ENCODE assay signal across 8 mouse cellular contexts in genomic region chr11:69901406-69901846, GRCm38 (mm10). TPM values are rescaled to one million over a fixed set of nuclear protein-coding genes. Genes with fewer than 3 reads are reported as not detected.
DNase-seq lines count a peak whose midpoint lies in the region; ATAC-seq and TF ChIP-seq lines count a peak whose summit lies in the region.

No protein-coding gene starts in this region.

- H3K9ac ChIP-seq in forebrain, postnatal 0 days: peak overlapping the region; percentile 74
- peak overlapping the region; percentile 89 for H3K9ac ChIP-seq in lung, embryonic 14.5 days

- H3K36me3 ChIP-seq in forebrain, postnatal 0 days (ENCODE audit: insufficient read depth): peaks cover 31% of the 10 kb centered on the region
- peaks cover 30% of the 10 kb centered on the region for H3K36me3 ChIP-seq in lung, embryonic 14.5 days (ENCODE audit: insufficient read depth)

- peak; percentile 84 for ATAC-seq in forebrain, postnatal 0 days
- ATAC-seq in lung, embryonic 14.5 days (ENCODE audit: insufficient read depth): peak; percentile 79
- peak; percentile 75 for ATAC-seq in neutrophil, adult 5-6 weeks (ENCODE audit: extremely low read depth, insufficient number of reproducible peaks, low FRiP score, poor library complexity, severe bottlenecking)

- TF ChIP-seq CTCF in cerebellum, adult 2 months (IDR thresholded peaks at IDR 0.05; ENCODE audit: borderline replicate concordance, insufficient read depth, low read depth, low read length): no peak
- TF ChIP-seq CTCF in forebrain, postnatal 0 days (IDR thresholded peaks at IDR 0.05; ENCODE audit: low read depth): no peak
- no peak for TF ChIP-seq CTCF in lung, embryonic 14.5 days (IDR thresholded peaks at IDR 0.05; ENCODE audit: low read depth)

- intact Hi-C loops in heart, postnatal 36 days (cut with DNase I): no loop called here

- no peaks in the 10 kb centered on the region for H3K9me3 ChIP-seq in forebrain, postnatal 0 days (ENCODE audit: low read length)
- H3K9me3 ChIP-seq in lung, embryonic 14.5 days (ENCODE audit: low read depth, low read length): no peaks in the 10 kb centered on the region

- H3K4me2 ChIP-seq in forebrain, postnatal 0 days (ENCODE audit: low read depth): peak overlapping the region; percentile 89
- peak overlapping the region; percentile 99 for H3K4me2 ChIP-seq in lung, embryonic 14.5 days

- peak overlapping the region; percentile 72 for H3K4me3 ChIP-seq in cerebellum, adult 2 months (replicated peaks; ENCODE audit: insufficient read depth, low read depth, low read length)
- H3K4me3 ChIP-seq in forebrain, postnatal 0 days (ENCODE audit: low read depth, low read length): peak overlapping the region; percentile 82
- H3K4me3 ChIP-seq in lung, embryonic 14.5 days (ENCODE audit: low read depth, low read length): peak overlapping the region; percentile 84

- H3K27me3 ChIP-seq in cerebellum, adult 2 months (ENCODE audit: control insufficient read depth, insufficient read depth, low read length): no peaks in the 10 kb centered on the region
- H3K27me3 ChIP-seq in forebrain, postnatal 0 days (ENCODE audit: insufficient read depth, low read length): no peaks in the 10 kb centered on the region
- H3K27me3 ChIP-seq in lung, embryonic 14.5 days (ENCODE audit: insufficient read depth, low read length): no peaks in the 10 kb centered on the region

- WGBS in cerebellum, adult 2 months: under 1% methylated on average over 42 of the region's 42 CpGs
- WGBS in forebrain, postnatal 0 days: under 1% methylated on average over 42 of the region's 42 CpGs
- WGBS in lung, embryonic 14.5 days: under 1% methylated on average over 42 of the region's 42 CpGs

- TF ChIP-seq POLR2A in cerebellum, adult 2 months (IDR thresholded peaks at IDR 0.05; ENCODE audit: borderline replicate concordance, insufficient read depth, low read length): peak; percentile 44; the same call in 1 of the 2 replicates

- DNase-seq in MEL-GATA-1-ER (ENCODE audit: extremely low read depth, low read depth): peak; percentile 98
- DNase-seq in cerebellum, adult 2 months: peak; percentile 95 to 97
- DNase-seq in forebrain, postnatal 0 days: peak; percentile 99
- peak; percentile 91 for DNase-seq in heart, postnatal 36 days
- peak; percentile 98 for DNase-seq in layer of hippocampus, adult 8-10 months (ENCODE audit: low spot score in 2 of 2)
- DNase-seq in lung, embryonic 14.5 days: peak; percentile 99
- DNase-seq in testis, postnatal 14 days (ENCODE audit: low spot score): peak; percentile 99

- peak overlapping the region; percentile 65 for H3K27ac ChIP-seq in cerebellum, adult 2 months (ENCODE audit: insufficient read depth, low read length)
- H3K27ac ChIP-seq in forebrain, postnatal 0 days (ENCODE audit: low read depth, low read length): peak overlapping the region; percentile 91
- H3K27ac ChIP-seq in lung, embryonic 14.5 days (ENCODE audit: low read depth): peak overlapping the region; percentile 98

- 0 out of 2 replicates have a peak, but pooled peaks cover 6% of the 10 kb centered on the region for H3K4me1 ChIP-seq in cerebellum, adult 2 months (ENCODE audit: control insufficient read depth, insufficient read depth, low read length)
- H3K4me1 ChIP-seq in forebrain, postnatal 0 days (ENCODE audit: insufficient read depth): peaks cover 14% of the 10 kb centered on the region
- 0 out of 2 replicates have a peak, but pooled peaks cover 5% of the 10 kb centered on the region for H3K4me1 ChIP-seq in lung, embryonic 14.5 days (ENCODE audit: insufficient read depth)

RNA-seq across cellular contexts. Expression of gene Neurl4, which starts 0.6 kb away (rescaled TPM):
- polyA plus RNA-seq in cerebellum, adult 2 months (2012; rRNA removed): 119 and 128 TPM in 2 replicates
- 97.4 and 155 TPM in 2 replicates for total RNA-seq in forebrain, postnatal 0 days (2014; rRNA removed)
- polyA plus RNA-seq in forebrain, postnatal 0 days (2015; fragmentation: Nextera tagmentation; extraction: Ambion mirVana): 15.6 and 18.2 TPM in 2 replicates
- 10 to 100 TPM; 40.2 to 47.4 TPM for total RNA-seq in heart, postnatal 36 days (2021)
- 100 to 1,000 TPM in 3 of 4 experiments, 10 to 100 TPM in 1; 92.4 to 126 (median 112) TPM for total RNA-seq in layer of hippocampus, adult 8-10 months (2022)
- polyA plus RNA-seq in lung, embryonic 14.5 days (2014; fragmentation: Nextera tagmentation; extraction: Ambion mirVana): 12.5 and 13.1 TPM in 2 replicates
- total RNA-seq in neutrophil, adult 5-6 weeks (2017): 64.1 and 71.1 TPM in 2 replicates

RNA-seq across cellular contexts. Expression of gene 2810408A11Rik, which starts 0.6 kb away (rescaled TPM):
- polyA plus RNA-seq in cerebellum, adult 2 months (2012; rRNA removed): 0.36 and 0.43 TPM in 2 replicates
- total RNA-seq in forebrain, postnatal 0 days (2014; rRNA removed): 9.2 and 10.5 TPM in 2 replicates
- polyA plus RNA-seq in forebrain, postnatal 0 days (2015; fragmentation: Nextera tagmentation; extraction: Ambion mirVana): 10.6 and 11.4 TPM in 2 replicates
- under 1 TPM; 0.73 to 0.89 TPM for total RNA-seq in heart, postnatal 36 days (2021)
- under 1 TPM in 2 of 4 experiments, not detected in 2; 0.64 to 0.72 TPM for total RNA-seq in layer of hippocampus, adult 8-10 months (2022)
- 11.3 and 14.1 TPM in 2 replicates for polyA plus RNA-seq in lung, embryonic 14.5 days (2014; fragmentation: Nextera tagmentation; extraction: Ambion mirVana)
- 2.8 and 3.8 TPM in 2 replicates for total RNA-seq in neutrophil, adult 5-6 weeks (2017)

RNA-seq across cellular contexts. Expression of gene Acap1, which starts 6.1 kb away (rescaled TPM):
- polyA plus RNA-seq in cerebellum, adult 2 months (2012; rRNA removed): 0.18 and 0.24 TPM in 2 replicates
- total RNA-seq in forebrain, postnatal 0 days (2014; rRNA removed): 0.90 TPM in 1 of 2 replicates, not detected in the other
- polyA plus RNA-seq in forebrain, postnatal 0 days (2015; fragmentation: Nextera tagmentation; extraction: Ambion mirVana): 0.26 and 0.48 TPM in 2 replicates
- under 1 TPM; 0.78 to 0.89 TPM for total RNA-seq in heart, postnatal 36 days (2021)
- total RNA-seq in layer of hippocampus, adult 8-10 months (2022): under 1 TPM in 2 of 4 experiments, not detected in 2; 0.14 to 0.34 TPM
- 0.38 and 0.83 TPM in 2 replicates for polyA plus RNA-seq in lung, embryonic 14.5 days (2014; fragmentation: Nextera tagmentation; extraction: Ambion mirVana)
- 245 and 247 TPM in 2 replicates for total RNA-seq in neutrophil, adult 5-6 weeks (2017)

RNA-seq across cellular contexts. Expression of gene Gps2, which starts 12.3 kb away (rescaled TPM):
- 78.9 and 87.5 TPM in 2 replicates for polyA plus RNA-seq in cerebellum, adult 2 months (2012; rRNA removed)
- total RNA-seq in forebrain, postnatal 0 days (2014; rRNA removed): 44.4 and 48.0 TPM in 2 replicates
- polyA plus RNA-seq in forebrain, postnatal 0 days (2015; fragmentation: Nextera tagmentation; extraction: Ambion mirVana): 64.9 and 67.1 TPM in 2 replicates
- 10 to 100 TPM; 28.2 to 32.1 TPM for total RNA-seq in heart, postnatal 36 days (2021)
- total RNA-seq in layer of hippocampus, adult 8-10 months (2022): 10 to 100 TPM; 28.2 to 44.5 (median 38.4) TPM
- polyA plus RNA-seq in lung, embryonic 14.5 days (2014; fragmentation: Nextera tagmentation; extraction: Ambion mirVana): 67.5 and 78.6 TPM in 2 replicates
- total RNA-seq in neutrophil, adult 5-6 weeks (2017): 103 TPM in 2 replicates

RNA-seq across cellular contexts. Expression of gene Kctd11, which starts 20.2 kb away (rescaled TPM):
- 1.9 and 2.2 TPM in 2 replicates for polyA plus RNA-seq in cerebellum, adult 2 months (2012; rRNA removed)
- 1.0 and 1.3 TPM in 2 replicates for total RNA-seq in forebrain, postnatal 0 days (2014; rRNA removed)
- 0.58 and 0.88 TPM in 2 replicates for polyA plus RNA-seq in forebrain, postnatal 0 days (2015; fragmentation: Nextera tagmentation; extraction: Ambion mirVana)
- 1 to 10 TPM; 2.6 to 2.8 TPM for total RNA-seq in heart, postnatal 36 days (2021)
- total RNA-seq in layer of hippocampus, adult 8-10 months (2022): 1 to 10 TPM; 1.4 to 2.8 (median 1.6) TPM
- 6.2 and 7.5 TPM in 2 replicates for polyA plus RNA-seq in lung, embryonic 14.5 days (2014; fragmentation: Nextera tagmentation; extraction: Ambion mirVana)
- total RNA-seq in neutrophil, adult 5-6 weeks (2017): 9.0 and 9.5 TPM in 2 replicates

Comparison
In these comparisons a context has a peak if more than half of its experiments do, and no peak if none do; other contexts are left out.
1. Peak in every context shown above with its lines: DNase-seq, ATAC-seq, H3K4me3 ChIP-seq and H3K27ac ChIP-seq.
2. RNA of gene Acap1, which starts 6.1 kb away (total RNA-seq): 245 to 247 TPM in neutrophil, adult 5-6 weeks; 0.90 TPM in forebrain, postnatal 0 days, 0.78 to 0.89 TPM in heart, postnatal 36 days and 0.14 to 0.34 TPM in layer of hippocampus, adult 8-10 months; every median in the first group is over 100 times any median in the second.